Mouse (Mus musculus): Measurements from ENCODE around the gene Ccdc158. TPM values are rescaled to one million over a fixed set of nuclear protein-coding genes. Genes with fewer than 3 reads are reported as not detected.

The Ccdc158 gene
- polyA plus RNA-seq, 1 experiment, result 46.9 TPM

GRCm38 (mm10) chr5:92666860-92667259, 8.2 kb downstream of the Ccdc158 start:
- Histone ChIP-seq H3K27ac (ENCODE audit: control insufficient read depth, insufficient read depth, low read depth, low read length) (no peak overlapping the region), H3K36me3 (ENCODE audit: control insufficient read depth, insufficient read depth, low read length) (no peaks in the 10 kb centered on the region; the same call in none of the 2 replicates), H3K27me3 (ENCODE audit: control insufficient read depth, insufficient read depth, low read length) (no peaks in the 10 kb centered on the region), H3K4me3 (ENCODE audit: control insufficient read depth, low read depth, low read length) (no peak overlapping the region), H3K4me1 (ENCODE audit: control insufficient read depth, insufficient read depth, low read length) (peaks cover 4% of the 10 kb centered on the region; the same call in 1 of the 2 replicates)
- TF ChIP-seq POLR2A (IDR thresholded peaks at IDR 0.05; ENCODE audit: control insufficient read depth, low read depth, low read length) (no peak), CTCF (IDR thresholded peaks at IDR 0.05; ENCODE audit: control insufficient read depth, insufficient read depth, insufficient replicate concordance, low read depth, low read length) (no peak)

GRCm38 (mm10) chr5:92664321-92664720, 10.8 kb downstream of the Ccdc158 start:
- TF ChIP-seq CTCF (IDR thresholded peaks at IDR 0.05; ENCODE audit: control insufficient read depth, insufficient read depth, insufficient replicate concordance, low read depth, low read length) (no peak), POLR2A (IDR thresholded peaks at IDR 0.05; ENCODE audit: control insufficient read depth, low read depth, low read length) (no peak)
- Histone ChIP-seq H3K36me3 (ENCODE audit: control insufficient read depth, insufficient read depth, low read length) (no peaks in the 10 kb centered on the region; the same call in 1 of the 2 replicates), H3K4me3 (ENCODE audit: control insufficient read depth, low read depth, low read length) (no peak overlapping the region), H3K4me1 (ENCODE audit: control insufficient read depth, insufficient read depth, low read length) (no peaks in the 10 kb centered on the region), H3K27ac (ENCODE audit: control insufficient read depth, insufficient read depth, low read depth, low read length) (no peak overlapping the region), H3K27me3 (ENCODE audit: control insufficient read depth, insufficient read depth, low read length) (no peaks in the 10 kb centered on the region)

GRCm38 (mm10) chr5:92656256-92656655, 18.8 kb downstream of the Ccdc158 start:
- Histone ChIP-seq H3K36me3 (ENCODE audit: control insufficient read depth, insufficient read depth, low read length) (no peaks in the 10 kb centered on the region), H3K27me3 (ENCODE audit: control insufficient read depth, insufficient read depth, low read length) (no peaks in the 10 kb centered on the region), H3K4me3 (ENCODE audit: control insufficient read depth, low read depth, low read length) (no peak overlapping the region), H3K4me1 (ENCODE audit: control insufficient read depth, insufficient read depth, low read length) (no peaks in the 10 kb centered on the region), H3K27ac (ENCODE audit: control insufficient read depth, insufficient read depth, low read depth, low read length) (no peak overlapping the region)
- TF ChIP-seq CTCF (IDR thresholded peaks at IDR 0.05; ENCODE audit: control insufficient read depth, insufficient read depth, insufficient replicate concordance, low read depth, low read length) (peak; percentile 55; the same call in 1 of the 2 replicates), POLR2A (IDR thresholded peaks at IDR 0.05; ENCODE audit: control insufficient read depth, low read depth, low read length) (no peak)

- no peaks in the 10 kb centered on the region for H3K4me1 ChIP-seq (ENCODE audit: control insufficient read depth, insufficient read depth, low read length)
- TF ChIP-seq CTCF (IDR thresholded peaks at IDR 0.05; ENCODE audit: control insufficient read depth, insufficient read depth, insufficient replicate concordance, low read depth, low read length) (no peak), POLR2A (IDR thresholded peaks at IDR 0.05; ENCODE audit: control insufficient read depth, low read depth, low read length) (no peak)
- no peak overlapping the region for H3K4me3 ChIP-seq (ENCODE audit: control insufficient read depth, low read depth, low read length)
- no peak overlapping the region for H3K27ac ChIP-seq (ENCODE audit: control insufficient read depth, insufficient read depth, low read depth, low read length)
- H3K27me3 ChIP-seq (ENCODE audit: control insufficient read depth, insufficient read depth, low read length), result no peaks in the 10 kb centered on the region
- H3K36me3 ChIP-seq (ENCODE audit: control insufficient read depth, insufficient read depth, low read length), result peaks cover 2% of the 10 kb centered on the region
Observed at GRCm38 (mm10) chr5:92640861-92641260, 34.2 kb downstream of the Ccdc158 start.

- Histone ChIP-seq H3K4me3 (ENCODE audit: control insufficient read depth, low read depth, low read length) (no peak overlapping the region), H3K27me3 (ENCODE audit: control insufficient read depth, insufficient read depth, low read length) (no peaks in the 10 kb centered on the region), H3K4me1 (ENCODE audit: control insufficient read depth, insufficient read depth, low read length) (no peaks in the 10 kb centered on the region), H3K27ac (ENCODE audit: control insufficient read depth, insufficient read depth, low read depth, low read length) (no peak overlapping the region), H3K36me3 (ENCODE audit: control insufficient read depth, insufficient read depth, low read length) (peaks cover 1% of the 10 kb centered on the region)
- no peak for TF ChIP-seq POLR2A (IDR thresholded peaks at IDR 0.05; ENCODE audit: control insufficient read depth, low read depth, low read length)
- no peak for TF ChIP-seq CTCF (IDR thresholded peaks at IDR 0.05; ENCODE audit: control insufficient read depth, insufficient read depth, insufficient replicate concordance, low read depth, low read length)
Observed at GRCm38 (mm10) chr5:92635891-92636290, 39.2 kb downstream of the Ccdc158 start.

- Histone ChIP-seq H3K4me1 (ENCODE audit: control insufficient read depth, insufficient read depth, low read length) (no peaks in the 10 kb centered on the region), H3K4me3 (ENCODE audit: control insufficient read depth, low read depth, low read length) (no peak overlapping the region), H3K36me3 (ENCODE audit: control insufficient read depth, insufficient read depth, low read length) (peaks cover 1% of the 10 kb centered on the region), H3K27me3 (ENCODE audit: control insufficient read depth, insufficient read depth, low read length) (no peaks in the 10 kb centered on the region), H3K27ac (ENCODE audit: control insufficient read depth, insufficient read depth, low read depth, low read length) (no peak overlapping the region)
- TF ChIP-seq POLR2A (IDR thresholded peaks at IDR 0.05; ENCODE audit: control insufficient read depth, low read depth, low read length) (no peak), CTCF (IDR thresholded peaks at IDR 0.05; ENCODE audit: control insufficient read depth, insufficient read depth, insufficient replicate concordance, low read depth, low read length) (no peak)
Observed at GRCm38 (mm10) chr5:92634916-92635315, 40.2 kb downstream of the Ccdc158 start.

- Histone ChIP-seq H3K27me3 (ENCODE audit: control insufficient read depth, insufficient read depth, low read length) (no peaks in the 10 kb centered on the region), H3K27ac (ENCODE audit: control insufficient read depth, insufficient read depth, low read depth, low read length) (no peak overlapping the region), H3K4me3 (ENCODE audit: control insufficient read depth, low read depth, low read length) (no peak overlapping the region), H3K4me1 (ENCODE audit: control insufficient read depth, insufficient read depth, low read length) (no peaks in the 10 kb centered on the region), H3K36me3 (ENCODE audit: control insufficient read depth, insufficient read depth, low read length) (no peaks in the 10 kb centered on the region; the same call in none of the 2 replicates)
- no peak for TF ChIP-seq CTCF (IDR thresholded peaks at IDR 0.05; ENCODE audit: control insufficient read depth, insufficient read depth, insufficient replicate concordance, low read depth, low read length)
- TF ChIP-seq POLR2A (IDR thresholded peaks at IDR 0.05; ENCODE audit: control insufficient read depth, low read depth, low read length), result no peak
Observed at GRCm38 (mm10) chr5:92633526-92633925, 41.5 kb downstream of the Ccdc158 start.

GRCm38 (mm10) chr5:92627896-92628295, 47.2 kb downstream of the Ccdc158 start:
- Histone ChIP-seq H3K27me3 (ENCODE audit: control insufficient read depth, insufficient read depth, low read length) (no peaks in the 10 kb centered on the region), H3K4me1 (ENCODE audit: control insufficient read depth, insufficient read depth, low read length) (no peaks in the 10 kb centered on the region), H3K4me3 (ENCODE audit: control insufficient read depth, low read depth, low read length) (no peak overlapping the region), H3K36me3 (ENCODE audit: control insufficient read depth, insufficient read depth, low read length) (peaks cover 2% of the 10 kb centered on the region), H3K27ac (ENCODE audit: control insufficient read depth, insufficient read depth, low read depth, low read length) (no peak overlapping the region)
- no peak for TF ChIP-seq CTCF (IDR thresholded peaks at IDR 0.05; ENCODE audit: control insufficient read depth, insufficient read depth, insufficient replicate concordance, low read depth, low read length)
- no peak for TF ChIP-seq POLR2A (IDR thresholded peaks at IDR 0.05; ENCODE audit: control insufficient read depth, low read depth, low read length)
